Mouse (Mus musculus) skeletal muscle tissue, adult 2 months (tissue): ENCODE measurements around the gene Ccdc124.
A peak's percentile ranks its signal among the peaks of the same experiment; 100 is the strongest.

Experiments
- DNase-seq: peaks from one replicate; pipeline ENCODE4 v3.0.0-alpha.2; 2012; ENCODE audit warnings: low read depth, low spot score

The Ccdc124 gene

GRCm38 (mm10) chr8:70873364-70873985 is at the start of gene Ccdc124:
TSS of gene Ccdc124 (minus strand) at chr8:70873935.
- DNase-seq = peak; percentile 92

GRCm38 (mm10) chr8:70920049-70920922 is 46.6 kb upstream of the Ccdc124 start:
- DNase-seq = no peak

GRCm38 (mm10) chr8:70914704-70915103 is 41.0 kb upstream of the Ccdc124 start:
- no peak for DNase-seq

- DNase-seq = no peak
Measured at GRCm38 (mm10) chr8:70913523-70913922, 39.8 kb upstream of the Ccdc124 start.

- DNase-seq = no peak
Measured at GRCm38 (mm10) chr8:70912955-70913354, 39.2 kb upstream of the Ccdc124 start.

- DNase-seq = no peak
Measured at GRCm38 (mm10) chr8:70911596-70911995, 37.9 kb upstream of the Ccdc124 start.

- DNase-seq = no peak
Measured at GRCm38 (mm10) chr8:70907518-70907917, 33.8 kb upstream of the Ccdc124 start.

GRCm38 (mm10) chr8:70905831-70906736 is 32.3 kb upstream of the Ccdc124 start, which contains the start of gene Map1s:
TSS of gene Map1s (plus strand) at chr8:70905932.
- DNase-seq = no peak

- DNase-seq = no peak
Measured at GRCm38 (mm10) chr8:70905463-70905830, 31.7 kb upstream of the Ccdc124 start.

- DNase-seq = peak; percentile 57
Measured at GRCm38 (mm10) chr8:70904532-70904931, 30.8 kb upstream of the Ccdc124 start.

GRCm38 (mm10) chr8:70903582-70903981 is 29.8 kb upstream of the Ccdc124 start:
- DNase-seq = no peak

- no peak for DNase-seq
Measured at GRCm38 (mm10) chr8:70903112-70903511, 29.4 kb upstream of the Ccdc124 start.

GRCm38 (mm10) chr8:70902211-70902610 is 28.5 kb upstream of the Ccdc124 start:
- DNase-seq = no peak

GRCm38 (mm10) chr8:70900872-70901387 is 27.2 kb upstream of the Ccdc124 start:
- DNase-seq = no peak

GRCm38 (mm10) chr8:70899226-70899625 is 25.5 kb upstream of the Ccdc124 start:
- no peak for DNase-seq

GRCm38 (mm10) chr8:70898661-70899198 is 25.0 kb upstream of the Ccdc124 start:
- DNase-seq = no peak

GRCm38 (mm10) chr8:70897681-70898413 is 24.1 kb upstream of the Ccdc124 start:
- peak; percentile 65 for DNase-seq

- peak; percentile 99 for DNase-seq
Measured at GRCm38 (mm10) chr8:70897021-70897680, 23.4 kb upstream of the Ccdc124 start, which contains the start of gene Rpl18a. TSS of gene Rpl18a (minus strand) at chr8:70897412.

- DNase-seq = no peak
Measured at GRCm38 (mm10) chr8:70896316-70897020, 22.7 kb upstream of the Ccdc124 start.
